Mouse (Mus musculus) bone marrow macrophage, adult 2 months (primary cell): ENCODE measurements at regions not wholly inside any gene's neighbourhood (a gene's known extent, or its start where the extent isn't known, plus 50 kb on each side); places are given as distances from the start of the nearest gene placed in this dataset.

Experiments
- H3K27ac ChIP-seq: 2 replicates; pipeline ENCODE4 v1.5.1; 2012; ENCODE audit warnings: low read depth, low read length; ENCODE audit not compliant: insufficient read depth
- H3K4me1 ChIP-seq: 2 replicates; pipeline ENCODE4 v1.6.1; 2012; ENCODE audit warnings: low read length; ENCODE audit not compliant: control insufficient read depth, insufficient read depth
- H3K4me3 ChIP-seq: 2 replicates; pipeline ENCODE4 v1.5.1; 2012; ENCODE audit warnings: mild to moderate bottlenecking, low read length, moderate library complexity; ENCODE audit not compliant: insufficient read depth
- CTCF ChIP-seq: IDR thresholded peaks from 2 replicates; pipeline ENCODE4 v1.5.1; 2012; ENCODE audit warnings: low read depth, mild to moderate bottlenecking, low read length, moderate library complexity
- POLR2A ChIP-seq: IDR thresholded peaks from 2 replicates; pipeline ENCODE4 v1.6.1; 2012; ENCODE audit warnings: mild to moderate bottlenecking, low read depth, low read length, borderline replicate concordance

GRCm38 (mm10) chr16:51169294-51169693 is 578.3 kb upstream of the Ccdc54 start:
- Histone ChIP-seq H3K4me1 (no peaks in the 10 kb centered on the region), H3K4me3 (no peak overlapping the region)

DNA sequence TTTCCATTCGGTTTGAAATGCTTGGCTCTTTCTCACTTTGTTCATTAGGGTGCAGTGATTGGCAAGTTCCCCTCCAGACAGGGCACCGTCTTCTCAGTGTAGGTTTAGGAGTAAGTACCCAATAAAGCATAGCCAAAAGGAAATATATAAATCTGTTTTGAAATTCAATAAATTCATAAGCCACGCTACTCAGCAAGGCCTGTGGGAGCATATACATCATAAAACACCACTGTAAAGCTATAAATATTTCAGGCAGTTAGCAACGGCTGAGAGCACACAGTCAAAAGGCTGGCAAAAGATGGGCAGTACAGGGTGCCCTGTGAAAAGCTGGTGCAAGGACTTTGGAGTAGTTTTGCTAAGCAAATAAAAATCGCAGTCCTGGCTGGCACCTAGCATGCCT is 569.8 kb upstream of the Ccdc54 start:
- Histone ChIP-seq H3K4me3 (no peak overlapping the region), H3K27ac (no peak overlapping the region), H3K4me1 (no peaks in the 10 kb centered on the region)
- no peak for TF ChIP-seq POLR2A
- TF ChIP-seq CTCF = no peak

More at GRCm38 (mm10) chr16:51169294-51169693, 578.3 kb upstream of the Ccdc54 start:
- no peak overlapping the region for H3K27ac ChIP-seq
- TF ChIP-seq CTCF = no peak
- no peak for TF ChIP-seq POLR2A

GRCm38 (mm10) chr16:51138575-51138974 is 547.6 kb upstream of the Ccdc54 start:
- TF ChIP-seq POLR2A (no peak), CTCF (no peak)
- Histone ChIP-seq H3K27ac (no peak overlapping the region), H3K4me3 (no peak overlapping the region), H3K4me1 (no peaks in the 10 kb centered on the region)

DNA sequence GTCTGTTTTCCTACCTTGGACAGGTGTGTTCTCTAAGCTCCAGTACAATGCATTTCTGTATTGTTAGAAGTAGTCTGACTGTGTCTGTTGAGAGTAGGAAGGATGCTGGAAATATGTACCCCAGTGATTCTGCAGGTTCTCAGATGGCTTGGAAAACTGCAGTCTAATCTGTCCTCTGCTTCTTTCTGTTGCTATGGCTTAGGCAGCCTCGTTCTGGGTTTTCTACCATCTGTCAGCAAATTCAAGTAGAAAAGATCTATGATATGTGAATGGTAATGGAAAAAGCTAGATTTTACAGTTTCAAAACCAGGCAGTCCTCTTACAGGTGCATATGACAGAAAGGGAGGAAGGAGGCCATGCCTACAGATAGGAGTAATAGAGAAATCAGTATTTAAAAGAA is 528.9 kb upstream of the Ccdc54 start:
- TF ChIP-seq POLR2A (no peak), CTCF (no peak)
- Histone ChIP-seq H3K4me1 (no peaks in the 10 kb centered on the region), H3K27ac (no peak overlapping the region), H3K4me3 (no peak overlapping the region)

- Histone ChIP-seq H3K4me1 (no peaks in the 10 kb centered on the region), H3K27ac (no peak overlapping the region), H3K4me3 (no peak overlapping the region)
- TF ChIP-seq CTCF = no peak
- TF ChIP-seq POLR2A = no peak
Observed at GRCm38 (mm10) chr16:51118365-51118764, 527.4 kb upstream of the Ccdc54 start.

GRCm38 (mm10) chr16:51117836-51118235 is 526.9 kb upstream of the Ccdc54 start:
- no peaks in the 10 kb centered on the region for H3K4me1 ChIP-seq
- H3K4me3 ChIP-seq = no peak overlapping the region
- no peak for TF ChIP-seq POLR2A
- no peak for TF ChIP-seq CTCF
- H3K27ac ChIP-seq = no peak overlapping the region

DNA sequence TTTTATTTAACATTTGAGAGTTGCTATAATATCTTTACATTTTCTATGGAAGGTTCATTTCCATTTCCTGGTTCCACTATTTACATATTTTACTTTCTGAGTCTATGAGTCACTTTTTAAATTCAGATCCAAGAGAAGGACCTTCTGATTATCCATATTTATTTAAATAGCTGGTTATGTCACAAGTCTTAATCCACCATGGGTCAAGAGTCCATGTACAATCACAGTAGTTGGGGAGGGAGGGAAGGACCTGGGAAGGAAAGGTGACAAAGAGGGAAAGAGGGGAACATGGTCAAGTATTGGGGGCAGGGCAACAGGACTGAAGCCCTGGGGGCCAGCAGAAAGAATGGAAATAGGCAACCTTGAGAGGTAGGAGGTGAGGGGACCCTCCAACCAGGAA is 518.9 kb upstream of the Ccdc54 start:
- no peak overlapping the region for H3K4me3 ChIP-seq
- TF ChIP-seq POLR2A = no peak
- TF ChIP-seq CTCF = no peak
- no peaks in the 10 kb centered on the region for H3K4me1 ChIP-seq
- no peak overlapping the region for H3K27ac ChIP-seq

DNA sequence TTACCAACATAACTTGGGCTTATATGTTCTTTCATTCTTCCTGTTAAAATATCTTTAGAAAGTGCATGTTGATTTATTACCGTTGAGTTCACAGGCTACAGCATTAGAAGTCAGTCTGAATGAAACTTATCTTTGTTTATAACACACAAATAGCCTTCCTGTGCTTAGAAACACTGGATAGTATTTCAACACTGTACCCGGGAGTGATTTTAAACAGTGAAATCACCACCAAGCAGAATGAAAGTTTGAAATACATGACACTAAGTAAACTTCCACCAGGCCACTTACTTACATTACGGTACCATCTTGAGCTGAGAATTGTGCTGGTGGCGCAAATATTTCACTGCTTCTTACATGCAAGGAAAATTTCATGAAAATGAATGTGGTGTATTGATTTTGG is 516.5 kb upstream of the Ccdc54 start:
- TF ChIP-seq CTCF = no peak
- TF ChIP-seq POLR2A = no peak
- H3K27ac ChIP-seq = no peak overlapping the region
- no peaks in the 10 kb centered on the region for H3K4me1 ChIP-seq
- H3K4me3 ChIP-seq = no peak overlapping the region

DNA sequence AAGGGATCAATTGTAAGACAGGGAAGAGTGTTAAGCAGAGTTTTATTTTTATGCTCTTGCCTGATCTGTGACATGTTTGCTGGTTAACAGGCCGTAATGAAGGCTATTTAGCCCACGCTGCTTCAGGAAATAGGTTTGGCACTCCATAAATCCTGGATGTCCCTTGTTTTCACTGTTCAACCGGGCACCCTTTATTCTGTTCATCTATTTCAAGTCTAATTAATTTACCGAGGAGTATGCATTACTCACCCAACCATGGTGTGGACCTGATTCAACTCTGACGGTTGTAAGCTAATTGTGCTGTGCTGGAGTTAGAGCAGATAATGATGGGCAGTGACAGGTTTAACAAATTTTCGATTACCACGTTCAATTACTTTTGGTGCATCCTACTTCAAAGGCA is 495.6 kb upstream of the Ccdc54 start:
- Histone ChIP-seq H3K4me3 (no peak overlapping the region), H3K27ac (no peak overlapping the region), H3K4me1 (no peaks in the 10 kb centered on the region)
- no peak for TF ChIP-seq POLR2A
- TF ChIP-seq CTCF = no peak

GRCm38 (mm10) chr16:51080146-51080545 is 489.2 kb upstream of the Ccdc54 start:
- no peak overlapping the region for H3K4me3 ChIP-seq
- H3K27ac ChIP-seq = no peak overlapping the region
- no peaks in the 10 kb centered on the region for H3K4me1 ChIP-seq
- no peak for TF ChIP-seq POLR2A
- no peak for TF ChIP-seq CTCF

- H3K4me3 ChIP-seq = no peak overlapping the region
- H3K4me1 ChIP-seq = no peaks in the 10 kb centered on the region
- TF ChIP-seq POLR2A = no peak
- TF ChIP-seq CTCF = no peak
- no peak overlapping the region for H3K27ac ChIP-seq
Observed at GRCm38 (mm10) chr16:51048650-51049049, 457.7 kb upstream of the Ccdc54 start.
